Mouse (Mus musculus) 416B (cell line): ENCODE data around the gene Vti1a.

Source experiments
- DNase-seq: peaks from one replicate; pipeline ENCODE4 v3.0.0; 2011; ENCODE audit warnings: low read depth

The Vti1a gene

GRCm38 (mm10) chr19:55316109-55316714 is at the start of gene Vti1a:
Vti1a (plus strand) TSS chr19:55316295.
- DNase-seq, result peak; percentile 96

DNA sequence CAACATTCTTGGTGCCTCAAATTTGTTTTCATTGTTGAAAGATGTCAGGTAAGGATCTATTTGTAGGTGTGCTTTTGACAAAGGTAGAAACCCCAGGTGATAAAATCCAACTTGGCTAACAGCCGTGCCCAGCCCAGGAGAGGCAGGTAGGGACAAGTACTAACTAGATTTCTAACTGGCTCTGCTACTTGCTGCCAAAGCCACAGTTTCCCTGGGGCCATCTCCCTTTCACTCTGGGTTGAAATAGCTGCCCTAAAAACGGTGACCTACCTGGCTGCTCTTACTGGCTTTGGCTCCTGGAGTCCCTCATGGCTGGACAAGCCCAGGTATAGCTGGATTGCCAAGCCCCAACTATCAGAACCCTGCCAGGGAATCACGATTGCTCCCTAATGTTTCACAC is 49.3 kb upstream of the Vti1a start:
- DNase-seq, result no peak

GRCm38 (mm10) chr19:55268150-55268549 is 47.9 kb upstream of the Vti1a start:
- DNase-seq, result no peak

DNA sequence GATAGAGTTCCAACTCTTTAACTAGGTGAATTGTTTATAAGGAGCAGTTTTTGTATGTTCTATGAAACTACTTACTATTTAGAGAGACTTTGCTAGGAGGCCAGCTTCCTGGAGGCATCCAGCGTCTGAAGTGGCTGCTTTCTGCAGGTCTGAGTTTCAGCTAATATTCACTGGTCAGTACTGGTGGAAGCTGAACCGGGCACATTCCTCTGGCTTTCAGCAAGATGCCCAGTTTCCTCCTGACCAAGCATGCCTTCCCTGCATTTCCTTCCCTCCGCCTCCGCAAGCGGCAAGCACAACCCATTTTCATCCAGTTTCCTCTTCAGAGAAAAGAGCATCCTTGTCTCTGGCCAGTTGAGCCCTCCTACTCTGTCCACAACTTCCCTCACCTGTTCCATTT is 47.0 kb upstream of the Vti1a start:
- DNase-seq, result no peak

DNA sequence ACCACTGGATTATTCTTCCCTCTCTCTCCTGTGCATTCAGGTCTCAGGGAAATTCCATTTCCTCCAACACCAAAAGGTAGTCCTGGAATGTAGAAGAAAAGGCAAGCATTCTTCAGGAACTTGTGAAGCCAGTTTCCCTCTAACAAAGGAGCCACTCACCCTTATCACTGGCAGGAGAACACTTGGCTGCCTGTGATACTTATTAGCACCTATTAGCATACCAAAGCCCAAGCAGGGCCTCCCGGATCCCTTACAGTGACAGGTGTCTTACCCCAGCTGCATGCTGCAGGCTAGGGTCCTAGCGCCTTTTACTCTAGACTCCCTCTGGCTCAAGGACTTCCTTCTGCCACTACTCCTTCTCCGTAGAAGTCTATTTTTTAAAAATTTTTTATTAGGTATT is 44.6 kb upstream of the Vti1a start:
- no peak for DNase-seq

DNA sequence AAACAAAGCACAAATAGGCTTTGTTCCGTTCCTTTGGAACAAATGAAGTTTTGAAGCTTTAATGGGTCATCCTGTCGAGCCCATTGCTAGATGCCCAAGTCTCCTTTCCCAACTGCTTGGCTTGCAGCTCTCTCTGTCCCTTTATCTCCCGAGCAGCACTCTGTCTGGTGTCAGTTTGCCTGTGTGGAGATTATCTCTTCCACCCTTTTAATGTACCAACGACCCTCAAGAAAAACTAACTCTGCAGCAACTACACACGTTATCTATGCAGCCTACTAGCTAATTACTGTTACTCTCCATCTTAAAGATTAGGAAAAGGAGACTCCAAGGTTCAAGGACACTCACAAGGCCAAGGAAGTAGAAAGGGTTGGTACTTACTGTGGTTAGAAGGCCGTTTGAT is 42.8 kb upstream of the Vti1a start:
- DNase-seq, result no peak

DNA sequence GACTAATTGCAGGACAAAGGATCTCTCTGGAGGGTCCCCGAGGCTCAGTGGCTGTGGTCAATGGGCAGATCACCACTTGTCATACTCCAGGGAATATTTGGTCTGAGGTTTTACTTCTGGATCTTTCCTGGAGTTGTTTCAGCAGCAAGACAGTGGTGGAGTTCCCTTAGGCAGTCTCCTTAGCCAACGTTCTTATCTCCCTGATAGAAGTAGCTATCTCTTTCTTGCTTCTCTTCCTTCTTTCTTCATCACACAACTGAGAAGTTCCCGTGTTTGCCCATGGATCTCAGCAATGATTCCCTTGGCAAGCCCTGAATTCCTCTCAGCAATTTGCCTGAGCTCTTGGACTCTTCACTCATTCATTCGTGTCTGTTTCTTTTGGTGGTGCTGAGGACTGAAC is 40.0 kb upstream of the Vti1a start:
- DNase-seq, result no peak

- no peak for DNase-seq
Observed at GRCm38 (mm10) chr19:55276770-55277169, 39.3 kb upstream of the Vti1a start.

DNA sequence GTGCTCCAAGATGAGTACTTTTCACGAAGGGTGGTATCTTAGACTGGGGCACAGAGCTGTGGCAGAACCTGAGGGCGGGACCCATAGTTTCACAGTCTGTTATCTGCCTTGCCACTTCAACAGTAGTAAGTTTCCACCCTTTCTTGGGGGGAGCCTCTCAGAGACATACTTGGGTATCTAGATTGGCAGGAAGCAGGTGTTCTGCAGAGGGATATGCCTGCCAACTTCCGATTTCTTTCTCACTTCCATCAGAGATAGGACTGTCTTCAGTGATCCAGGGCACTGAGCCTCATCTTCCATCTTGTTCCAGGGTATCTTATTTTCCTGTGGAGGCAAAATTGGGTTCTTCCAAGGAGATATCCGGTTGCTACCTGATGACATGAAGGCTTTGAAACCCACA is 32.0 kb upstream of the Vti1a start:
- DNase-seq, result no peak

- DNase-seq, result no peak
Observed at GRCm38 (mm10) chr19:55286034-55286433, 30.1 kb upstream of the Vti1a start.

DNA sequence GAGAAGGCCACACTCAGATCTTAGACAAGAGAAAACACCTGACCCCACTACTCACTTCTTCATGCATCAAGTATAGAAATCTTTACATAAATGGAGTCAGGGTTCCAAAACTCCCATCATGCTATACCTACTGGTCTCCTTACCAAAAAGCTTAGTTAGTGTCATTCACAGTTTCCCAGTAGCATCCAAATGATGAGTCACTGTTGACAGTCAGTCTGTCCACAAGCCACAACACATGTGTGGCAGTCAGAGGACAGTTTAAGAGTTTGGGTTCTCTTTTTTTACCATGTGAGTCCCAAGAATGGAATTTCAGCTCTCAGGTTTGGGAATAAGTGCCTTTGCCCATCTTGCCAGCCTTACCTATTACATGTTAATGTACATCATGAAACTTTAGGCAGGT is 27.1 kb upstream of the Vti1a start:
- peak; percentile 36 for DNase-seq

DNA sequence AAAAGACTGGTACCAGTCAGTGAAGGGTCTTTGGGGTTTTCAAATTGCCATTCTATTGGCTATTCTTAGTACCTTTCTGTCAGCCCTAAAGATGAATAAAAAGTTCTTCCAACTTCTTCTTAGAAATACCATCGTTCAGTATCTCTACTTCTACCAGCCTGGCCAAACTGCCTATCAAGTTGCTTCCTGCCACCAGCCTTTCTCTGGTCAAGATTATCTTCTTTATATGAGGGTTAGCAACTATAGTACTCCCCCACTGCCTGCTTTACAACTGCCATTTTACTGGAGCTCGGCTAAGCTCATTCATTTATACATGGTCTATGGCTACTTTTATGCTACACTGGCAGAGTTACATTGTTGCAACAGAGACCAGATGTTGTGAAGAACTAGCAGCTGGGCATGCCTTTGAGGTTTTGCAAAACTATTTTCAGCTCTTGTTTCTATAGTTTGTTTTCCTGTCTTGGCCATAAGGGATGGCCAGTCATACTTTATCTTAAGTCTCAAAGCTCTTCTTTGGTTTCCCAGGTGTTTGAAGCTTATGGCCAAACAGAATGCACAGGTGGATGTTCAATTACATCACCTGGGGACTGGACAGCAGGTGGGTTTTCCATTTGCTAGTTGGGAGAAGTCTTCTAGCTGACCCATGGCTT is 25.3 kb upstream of the Vti1a start:
- no peak for DNase-seq

DNA sequence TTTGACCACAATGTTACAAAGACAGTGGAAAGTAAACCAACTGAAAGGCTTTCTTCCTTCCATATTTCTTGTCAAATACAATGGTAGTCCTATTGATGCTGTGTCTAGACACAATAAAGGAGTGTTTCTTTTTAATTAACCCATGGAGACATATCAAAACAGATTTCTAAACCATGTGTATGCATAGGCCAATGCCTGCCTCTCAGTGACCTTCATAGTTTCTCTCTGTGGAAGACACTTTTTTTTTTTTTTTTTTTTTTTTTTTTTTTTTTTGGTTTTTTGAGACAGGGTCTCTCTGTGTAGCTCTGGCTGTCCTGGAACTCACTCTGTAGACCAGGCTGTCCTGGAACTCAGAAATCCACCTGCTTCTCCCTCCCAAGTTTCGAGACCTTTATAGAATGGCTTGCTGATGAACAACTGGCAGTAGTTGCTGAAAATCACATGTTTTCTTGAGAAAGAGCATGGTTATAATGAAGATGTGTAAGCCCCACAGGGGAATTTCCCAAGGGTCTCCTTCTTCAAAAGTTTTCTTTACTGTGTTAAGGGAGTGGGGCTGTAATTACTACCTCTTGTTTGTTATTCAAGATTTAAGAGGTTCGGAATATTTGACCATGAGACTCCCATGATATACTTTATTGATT is 23.8 kb upstream of the Vti1a start:
- no peak for DNase-seq

DNA sequence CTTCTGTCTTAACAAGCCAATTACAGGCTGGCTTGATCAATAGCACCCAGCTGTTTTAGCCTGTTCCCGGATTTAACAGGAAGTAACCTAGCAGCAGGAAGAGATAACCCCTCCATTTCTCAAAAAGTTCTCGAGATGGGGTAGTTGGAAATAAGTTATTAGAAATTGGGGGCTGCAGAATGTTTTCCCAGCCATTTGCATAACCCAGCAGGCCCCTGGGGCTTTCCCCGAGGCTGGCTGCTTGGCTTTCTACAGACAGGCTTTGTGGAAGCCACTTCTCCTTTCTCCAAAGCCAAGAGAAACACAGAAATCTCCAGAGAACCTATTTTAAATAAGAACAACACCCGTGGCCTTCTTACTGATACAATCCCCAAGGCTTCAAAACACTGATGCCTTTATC is 22.9 kb upstream of the Vti1a start:
- DNase-seq, result no peak

DNA sequence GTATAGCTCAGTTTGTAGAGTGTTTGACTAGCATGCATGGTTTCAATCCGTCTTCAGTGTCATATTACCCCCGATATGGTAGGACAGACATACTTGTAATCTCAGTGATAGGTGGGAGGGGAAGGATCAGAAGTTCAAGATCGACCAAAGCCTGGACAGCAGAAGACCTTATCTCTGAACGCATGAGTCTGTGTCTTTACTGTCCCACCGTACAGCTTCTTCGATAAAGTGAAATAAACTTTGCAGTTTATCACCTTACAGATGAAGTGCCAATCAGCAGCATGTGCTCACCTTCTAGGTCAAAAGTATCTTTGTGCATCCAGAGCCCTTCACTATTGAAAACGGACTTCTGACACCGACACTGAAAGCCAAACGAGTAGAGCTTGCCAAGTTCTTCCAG is 21.0 kb upstream of the Vti1a start:
- no peak for DNase-seq

- no peak for DNase-seq
Observed at GRCm38 (mm10) chr19:55295556-55295955, 20.5 kb upstream of the Vti1a start.

DNA sequence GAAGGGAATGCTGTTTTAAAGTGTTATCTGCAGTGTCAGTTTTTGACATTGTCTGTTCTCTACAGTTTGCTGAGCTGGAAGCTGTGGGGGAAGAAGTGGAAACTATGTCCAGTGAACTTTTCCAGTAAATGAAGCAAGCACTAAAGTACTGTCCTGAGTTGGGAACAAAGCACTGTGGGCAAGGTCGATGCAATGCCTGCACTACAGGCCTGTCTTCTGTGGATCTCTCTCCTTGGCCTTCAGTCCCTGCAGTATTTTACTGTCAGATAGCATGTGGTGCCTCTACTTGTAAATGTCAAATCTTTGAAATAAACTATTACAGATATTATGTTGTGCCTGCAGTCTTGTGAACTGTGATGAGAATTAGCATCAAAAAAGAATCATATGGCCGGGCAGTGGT is 19.8 kb upstream of the Vti1a start:
- no peak for DNase-seq

DNA sequence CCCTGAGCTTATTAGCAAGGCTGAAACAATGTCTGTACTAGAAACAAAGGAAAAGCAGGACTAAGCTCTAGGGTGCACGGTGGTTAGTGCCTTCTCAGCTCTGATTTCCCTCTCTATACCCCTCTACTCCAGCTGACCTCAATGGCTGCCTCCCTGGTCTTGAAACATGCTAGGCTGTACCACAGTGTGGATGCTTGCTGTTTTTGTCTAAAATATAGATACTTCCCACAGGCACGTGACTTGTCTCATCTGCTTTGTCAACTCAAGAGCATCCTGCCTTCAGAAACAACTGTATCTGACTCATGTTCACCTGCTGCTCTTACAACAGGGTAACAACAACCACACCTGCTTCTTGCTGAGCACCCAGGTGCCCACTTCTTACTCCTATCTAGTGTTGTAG is 18.6 kb upstream of the Vti1a start:
- no peak for DNase-seq

- no peak for DNase-seq
Observed at GRCm38 (mm10) chr19:55297961-55298360, 18.1 kb upstream of the Vti1a start.

GRCm38 (mm10) chr19:55299378-55299777 is 16.7 kb upstream of the Vti1a start:
- peak; percentile 23 for DNase-seq

- no peak for DNase-seq
Observed at GRCm38 (mm10) chr19:55300525-55300924, 15.6 kb upstream of the Vti1a start.

GRCm38 (mm10) chr19:55305024-55305423 is 11.1 kb upstream of the Vti1a start:
- DNase-seq, result peak; percentile 67

DNA sequence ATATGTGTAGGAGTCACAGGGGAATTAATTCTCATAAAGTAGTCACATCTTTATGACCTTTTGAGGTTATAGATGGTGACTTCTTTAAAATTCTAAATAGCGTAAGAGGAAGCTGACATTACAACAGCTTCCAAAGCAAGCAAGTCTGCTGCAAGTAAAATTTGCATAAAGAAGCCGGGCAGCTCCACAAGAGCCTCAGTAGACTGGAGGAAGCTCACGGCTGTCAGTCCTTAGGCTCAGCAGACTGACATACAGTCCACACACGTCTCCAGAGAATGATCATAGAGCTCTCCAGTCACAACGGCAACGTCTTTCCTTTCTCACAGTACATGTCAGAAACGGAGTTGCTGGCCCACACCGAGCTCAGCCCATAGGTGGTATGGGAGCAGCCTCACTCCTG is 4.2 kb upstream of the Vti1a start:
- no peak for DNase-seq

GRCm38 (mm10) chr19:55313649-55314048 is 2.4 kb upstream of the Vti1a start:
- no peak for DNase-seq
